Comparison of ENCODE assay signal across 9 mouse cellular contexts in genomic region chr6:114817948-114818347, GRCm38 (mm10).
A peak's percentile ranks its signal among the peaks of the same experiment; 100 is the strongest.
DNase-seq lines count a peak whose midpoint lies in the region; ATAC-seq and TF ChIP-seq lines count a peak whose summit lies in the region.
"Had no signal": no experiment of that assay in that cellular context is flagged by ENCODE, and none has a peak within 500 bp of the region (broad histone marks: within the 10 kb centered on the region; RNA-seq: fewer than 3 reads in every experiment).

No protein-coding gene starts in this region.

- no peak for ATAC-seq in forebrain, embryonic 14.5 days
- no peak for ATAC-seq in forebrain, embryonic 12.5 days (ENCODE audit: low FRiP score)
- ATAC-seq in midbrain, embryonic 15.5 days (replicated peaks): no peak
- peak; percentile 62 for ATAC-seq in megakaryocyte-erythroid progenitor cell, adult 5-6 weeks (replicated peaks; ENCODE audit: low FRiP score, low TSS enrichment, poor library complexity, severe bottlenecking)

- peak; percentile 48 for DNase-seq in forebrain, embryonic 14.5 days (ENCODE audit: low spot score)
- no peak for DNase-seq in midbrain, embryonic 10.5 days (ENCODE audit: low spot score)
- DNase-seq in heart, postnatal 25 days (ENCODE audit: low spot score): peak; percentile 40
- no peak for DNase-seq in layer of hippocampus, adult 9-10 months (ENCODE audit: low spot score)
- no peak for DNase-seq in left cerebral cortex, adult 2 months (ENCODE audit: extremely low spot score in 1 of 2, low spot score in 2 of 2)

- WGBS in forebrain, embryonic 14.5 days: 55% methylated on average over 11 of the region's 11 CpGs
- 67% methylated on average over 11 of the region's 11 CpGs for whole genome bisulfite sequencing in forebrain, embryonic 12.5 days
- WGBS in midbrain, embryonic 10.5 days: 62% methylated on average over 11 of the region's 11 CpGs
- 57% methylated on average over 11 of the region's 11 CpGs for WGBS in midbrain, embryonic 15.5 days

- no peak overlapping the region for H3K4me2 ChIP-seq in forebrain, embryonic 14.5 days (ENCODE audit: low read length)
- H3K4me2 ChIP-seq in forebrain, embryonic 12.5 days: no peak overlapping the region
- no peak overlapping the region for H3K4me2 ChIP-seq in midbrain, embryonic 15.5 days
- H3K4me2 ChIP-seq: hindbrain, embryonic 14.5 days had no signal

- H3K4me1 ChIP-seq in forebrain, embryonic 14.5 days (ENCODE audit: control insufficient read depth, insufficient read depth, low read length): no peaks in the 10 kb centered on the region; the same call in 1 of the 2 replicates
- H3K4me1 ChIP-seq in forebrain, embryonic 12.5 days: peaks cover 27% of the 10 kb centered on the region
- peaks cover 34% of the 10 kb centered on the region for H3K4me1 ChIP-seq in midbrain, embryonic 10.5 days
- H3K4me1 ChIP-seq in midbrain, embryonic 15.5 days: peaks cover 7% of the 10 kb centered on the region; the same call in 1 of the 2 replicates

- TF ChIP-seq CTCF in left cerebral cortex, adult 2 months (IDR thresholded peaks at IDR 0.05): no peak

- H3K27ac ChIP-seq in forebrain, embryonic 14.5 days (ENCODE audit: low read depth, low read length): no peak overlapping the region
- H3K27ac ChIP-seq in forebrain, embryonic 12.5 days: no peak overlapping the region
- peak overlapping the region; percentile 34; the same call in 1 of the 2 replicates for H3K27ac ChIP-seq in midbrain, embryonic 10.5 days (replicated peaks)
- H3K27ac ChIP-seq in midbrain, embryonic 15.5 days: no peak overlapping the region
- H3K27ac ChIP-seq in left cerebral cortex, adult 2 months: no peak overlapping the region
- H3K27ac ChIP-seq: hindbrain, embryonic 14.5 days had no signal

- no peaks in the 10 kb centered on the region for H3K27me3 ChIP-seq in forebrain, embryonic 14.5 days (replicated peaks; ENCODE audit: control insufficient read depth, insufficient read depth, low read length)
- peaks cover 3% of the 10 kb centered on the region; the same call in 1 of the 2 replicates for H3K27me3 ChIP-seq in forebrain, embryonic 12.5 days
- H3K27me3 ChIP-seq in midbrain, embryonic 10.5 days (ENCODE audit: low read depth, poor library complexity, severe bottlenecking): no peaks in the 10 kb centered on the region
- no peaks in the 10 kb centered on the region for H3K27me3 ChIP-seq in midbrain, embryonic 15.5 days (replicated peaks)

- H3K4me3 ChIP-seq in forebrain, embryonic 14.5 days (ENCODE audit: low read depth, low read length): no peak overlapping the region
- H3K4me3 ChIP-seq in forebrain, embryonic 12.5 days (replicated peaks): no peak overlapping the region
- no peak overlapping the region for H3K4me3 ChIP-seq in midbrain, embryonic 10.5 days
- H3K4me3 ChIP-seq in midbrain, embryonic 15.5 days: no peak overlapping the region
- no peak overlapping the region for H3K4me3 ChIP-seq in left cerebral cortex, adult 2 months

- intact Hi-C loops in heart, postnatal 25 days (cut with DNase I): loop anchor here (2.0 kb wide), 2 partner anchors 57 to 109 kb away; no protein-coding TSS in a partner anchor
- intact Hi-C loops in left cerebral cortex, adult 2 months (cut with DNase I): loop anchor here (5.0 kb wide), 1 partner anchor 104 kb away; no protein-coding TSS in a partner anchor

- H3K36me3 ChIP-seq in forebrain, embryonic 14.5 days (ENCODE audit: control insufficient read depth, insufficient read depth, low read length): no peaks in the 10 kb centered on the region
- no peaks in the 10 kb centered on the region for H3K36me3 ChIP-seq in forebrain, embryonic 12.5 days (replicated peaks)
- H3K36me3 ChIP-seq in midbrain, embryonic 10.5 days: no peaks in the 10 kb centered on the region
- H3K36me3 ChIP-seq in midbrain, embryonic 15.5 days (replicated peaks): no peaks in the 10 kb centered on the region

- no peaks in the 10 kb centered on the region for H3K9me3 ChIP-seq in forebrain, embryonic 14.5 days (replicated peaks; ENCODE audit: control insufficient read depth, low read length)
- 0 out of 2 replicates have a peak, but pooled peaks cover 4% of the 10 kb centered on the region for H3K9me3 ChIP-seq in forebrain, embryonic 12.5 days
- no peaks in the 10 kb centered on the region for H3K9me3 ChIP-seq in midbrain, embryonic 10.5 days (replicated peaks)
- H3K9me3 ChIP-seq in midbrain, embryonic 15.5 days: no peaks in the 10 kb centered on the region

- H3K9ac ChIP-seq in forebrain, embryonic 14.5 days (ENCODE audit: low read length): no peak overlapping the region
- no peak overlapping the region for H3K9ac ChIP-seq in forebrain, embryonic 12.5 days
- no peak overlapping the region for H3K9ac ChIP-seq in midbrain, embryonic 15.5 days
- H3K9ac ChIP-seq: hindbrain, embryonic 14.5 days had no signal

Comparison
In these comparisons a context has a peak if more than half of its experiments do, and no peak if none do; other contexts are left out.
1. DNase-seq: peak in forebrain, embryonic 14.5 days (single experiment) and heart, postnatal 25 days (single experiment); none in midbrain, embryonic 10.5 days (single experiment), layer of hippocampus, adult 9-10 months (single experiment) and left cerebral cortex, adult 2 months (0 of 2).